Mouse (Mus musculus): ENCODE data around the gene Rnf220. TPM values are rescaled to one million over a fixed set of nuclear protein-coding genes. Genes with fewer than 3 reads are reported as not detected.
A peak's percentile ranks its signal among the peaks of the same experiment; 100 is the strongest.

The Rnf220 gene
- 54.6 and 63.3 TPM in 2 replicates for polyA plus RNA-seq (2014; fragmentation: Nextera tagmentation; extraction: Ambion mirVana)

GRCm38 (mm10) chr4:117496482-117497165 lies at the start of gene Rnf220:
Rnf220 (minus strand) TSS chr4:117497052.
- Histone ChIP-seq H3K27ac (ENCODE audit: low read depth, low read length) (peak within 1 kb of the TSS; percentile 86), H3K4me1 (ENCODE audit: control insufficient read depth, insufficient read depth, low read length) (peaks cover 16% of the 10 kb centered on the region), H3K9ac (ENCODE audit: low read length) (peak within 1 kb of the TSS; percentile 83), H3K36me3 (ENCODE audit: control insufficient read depth, insufficient read depth, low read length) (no peaks in the 10 kb centered on the region), H3K4me3 (ENCODE audit: low read depth, low read length) (peak within 1 kb of the TSS; percentile 60), H3K27me3 (ENCODE audit: control insufficient read depth, insufficient read depth, low read length) (peaks cover 32% of the 10 kb centered on the region), H3K4me2 (peak within 1 kb of the TSS; percentile 78), H3K9me3 (ENCODE audit: control insufficient read depth, low read length) (no peaks in the 10 kb centered on the region)
- ATAC-seq (ENCODE audit: low FRiP score) = peak; percentile 94
- under 1% methylated on average over 42 of the region's 42 CpGs for WGBS
- DNase-seq (ENCODE audit: low spot score, missing footprints) = peak; percentile 98

DNA sequence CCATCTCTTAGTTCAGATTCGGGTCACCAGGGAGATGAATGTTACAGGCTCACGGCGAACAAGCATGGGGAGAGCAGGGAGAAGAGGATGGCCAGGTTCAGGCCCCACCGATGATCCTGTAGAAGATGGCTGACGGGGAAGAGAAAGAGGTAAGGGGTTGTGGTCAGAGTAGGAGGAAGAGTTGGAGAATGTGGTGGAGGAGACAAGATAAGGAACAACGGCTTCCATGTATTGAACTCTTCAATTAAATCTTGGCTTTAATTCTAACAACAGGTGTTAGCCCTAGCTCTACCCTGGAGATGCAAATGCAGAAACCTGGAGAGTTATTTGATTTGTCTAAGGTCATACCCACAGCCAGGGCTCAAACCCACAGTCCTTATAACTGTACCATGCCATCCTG lies 49.8 kb upstream of the Rnf220 start:
- Histone ChIP-seq H3K27me3 (ENCODE audit: control insufficient read depth, insufficient read depth, low read length) (no peaks in the 10 kb centered on the region), H3K27ac (ENCODE audit: low read depth, low read length) (no peak overlapping the region), H3K4me1 (ENCODE audit: control insufficient read depth, insufficient read depth, low read length) (peaks cover 8% of the 10 kb centered on the region), H3K36me3 (ENCODE audit: control insufficient read depth, insufficient read depth, low read length) (no peaks in the 10 kb centered on the region), H3K9ac (ENCODE audit: low read length) (no peak overlapping the region), H3K9me3 (ENCODE audit: control insufficient read depth, low read length) (no peaks in the 10 kb centered on the region), H3K4me3 (ENCODE audit: low read depth, low read length) (no peak overlapping the region), H3K4me2 (no peak overlapping the region)
- ATAC-seq (ENCODE audit: low FRiP score) (no peak), DNase-seq (ENCODE audit: low spot score, missing footprints) (no peak)
- WGBS = 92% methylated on average over 6 of the region's 6 CpGs

- DNase-seq (ENCODE audit: low spot score, missing footprints) (no peak), ATAC-seq (ENCODE audit: low FRiP score) (no peak)
- H3K27ac ChIP-seq (ENCODE audit: low read depth, low read length) = no peak overlapping the region
- no peak overlapping the region for H3K4me2 ChIP-seq
- H3K36me3 ChIP-seq (ENCODE audit: control insufficient read depth, insufficient read depth, low read length) = no peaks in the 10 kb centered on the region
- H3K27me3 ChIP-seq (ENCODE audit: control insufficient read depth, insufficient read depth, low read length) = no peaks in the 10 kb centered on the region
- WGBS = 83% methylated on average over 3 of the region's 3 CpGs
- no peaks in the 10 kb centered on the region for H3K9me3 ChIP-seq (ENCODE audit: control insufficient read depth, low read length)
- no peak overlapping the region for H3K4me3 ChIP-seq (ENCODE audit: low read depth, low read length)
- H3K9ac ChIP-seq (ENCODE audit: low read length) = no peak overlapping the region
- no peaks in the 10 kb centered on the region for H3K4me1 ChIP-seq (ENCODE audit: control insufficient read depth, insufficient read depth, low read length)
These were observed 48.6 kb upstream of the Rnf220 start for GRCm38 (mm10) chr4:117545448-117545847.

GRCm38 (mm10) chr4:117540571-117540970 lies 43.7 kb upstream of the Rnf220 start:
- no peaks in the 10 kb centered on the region for H3K36me3 ChIP-seq (ENCODE audit: control insufficient read depth, insufficient read depth, low read length)
- H3K4me3 ChIP-seq (ENCODE audit: low read depth, low read length) = no peak overlapping the region
- no peaks in the 10 kb centered on the region; the same call in 1 of the 2 replicates for H3K27me3 ChIP-seq (ENCODE audit: control insufficient read depth, insufficient read depth, low read length)
- H3K9ac ChIP-seq (ENCODE audit: low read length) = no peak overlapping the region
- H3K4me1 ChIP-seq (ENCODE audit: control insufficient read depth, insufficient read depth, low read length) = no peaks in the 10 kb centered on the region
- H3K27ac ChIP-seq (ENCODE audit: low read depth, low read length) = no peak overlapping the region
- H3K4me2 ChIP-seq = no peak overlapping the region
- WGBS = 75% methylated on average over 5 of the region's 5 CpGs
- DNase-seq (ENCODE audit: low spot score, missing footprints) (no peak), ATAC-seq (ENCODE audit: low FRiP score) (no peak)
- H3K9me3 ChIP-seq (ENCODE audit: control insufficient read depth, low read length) = no peaks in the 10 kb centered on the region

- H3K27me3 ChIP-seq (ENCODE audit: control insufficient read depth, insufficient read depth, low read length) = no peaks in the 10 kb centered on the region; the same call in none of the 2 replicates
- no peak overlapping the region for H3K27ac ChIP-seq (ENCODE audit: low read depth, low read length)
- no peak overlapping the region for H3K4me2 ChIP-seq
- no peak overlapping the region for H3K4me3 ChIP-seq (ENCODE audit: low read depth, low read length)
- H3K36me3 ChIP-seq (ENCODE audit: control insufficient read depth, insufficient read depth, low read length) = no peaks in the 10 kb centered on the region
- DNase-seq (ENCODE audit: low spot score, missing footprints) (peak; percentile 53), ATAC-seq (ENCODE audit: low FRiP score) (no peak)
- no peak overlapping the region for H3K9ac ChIP-seq (ENCODE audit: low read length)
- H3K9me3 ChIP-seq (ENCODE audit: control insufficient read depth, low read length) = no peaks in the 10 kb centered on the region
- H3K4me1 ChIP-seq (ENCODE audit: control insufficient read depth, insufficient read depth, low read length) = no peaks in the 10 kb centered on the region
- 84% methylated on average over 8 of the region's 8 CpGs for WGBS
These were observed 42.6 kb upstream of the Rnf220 start for GRCm38 (mm10) chr4:117539329-117539980.

- WGBS = 88% methylated on average over 7 of the region's 7 CpGs
- no peak overlapping the region for H3K27ac ChIP-seq (ENCODE audit: low read depth, low read length)
- ATAC-seq (ENCODE audit: low FRiP score) = no peak
- no peaks in the 10 kb centered on the region for H3K4me1 ChIP-seq (ENCODE audit: control insufficient read depth, insufficient read depth, low read length)
- no peak overlapping the region for H3K4me3 ChIP-seq (ENCODE audit: low read depth, low read length)
- no peak overlapping the region for H3K9ac ChIP-seq (ENCODE audit: low read length)
- no peaks in the 10 kb centered on the region for H3K9me3 ChIP-seq (ENCODE audit: control insufficient read depth, low read length)
- H3K27me3 ChIP-seq (ENCODE audit: control insufficient read depth, insufficient read depth, low read length) = no peaks in the 10 kb centered on the region; the same call in none of the 2 replicates
- no peaks in the 10 kb centered on the region for H3K36me3 ChIP-seq (ENCODE audit: control insufficient read depth, insufficient read depth, low read length)
- DNase-seq (ENCODE audit: low spot score, missing footprints) = peak; percentile 28
- no peak overlapping the region for H3K4me2 ChIP-seq
These were observed 40.1 kb upstream of the Rnf220 start for GRCm38 (mm10) chr4:117537002-117537401.

GRCm38 (mm10) chr4:117535496-117536200 lies 38.8 kb upstream of the Rnf220 start:
- Histone ChIP-seq H3K9ac (ENCODE audit: low read length) (no peak overlapping the region), H3K36me3 (ENCODE audit: control insufficient read depth, insufficient read depth, low read length) (no peaks in the 10 kb centered on the region), H3K27ac (ENCODE audit: low read depth, low read length) (no peak overlapping the region), H3K9me3 (ENCODE audit: control insufficient read depth, low read length) (no peaks in the 10 kb centered on the region), H3K4me3 (ENCODE audit: low read depth, low read length) (no peak overlapping the region), H3K4me1 (ENCODE audit: control insufficient read depth, insufficient read depth, low read length) (no peaks in the 10 kb centered on the region), H3K4me2 (no peak overlapping the region), H3K27me3 (ENCODE audit: control insufficient read depth, insufficient read depth, low read length) (no peaks in the 10 kb centered on the region; the same call in none of the 2 replicates)
- WGBS = 49% methylated on average over 9 of the region's 9 CpGs
- no peak for ATAC-seq (ENCODE audit: low FRiP score)
- DNase-seq (ENCODE audit: low spot score, missing footprints) = no peak

DNA sequence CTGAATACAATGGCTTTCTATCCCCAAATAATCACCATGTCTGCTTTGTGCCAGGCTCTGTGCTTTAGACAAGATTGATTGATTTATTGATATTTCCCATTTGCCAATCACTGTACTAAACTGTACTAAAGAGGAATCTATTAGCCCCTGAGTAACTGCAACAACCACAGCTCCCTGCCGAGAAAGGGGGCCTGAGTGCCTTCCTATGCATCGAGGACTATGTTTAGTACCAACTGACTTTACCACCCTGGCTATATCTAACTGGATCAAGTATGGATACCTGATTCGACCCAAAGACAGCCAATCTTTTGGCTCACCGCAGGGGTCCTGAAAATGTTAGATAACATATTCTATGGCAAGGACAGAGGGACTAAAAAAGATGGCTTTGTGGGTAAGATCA lies 33.0 kb upstream of the Rnf220 start:
- no peak for ATAC-seq (ENCODE audit: low FRiP score)
- H3K4me1 ChIP-seq (ENCODE audit: control insufficient read depth, insufficient read depth, low read length) = peaks cover 2% of the 10 kb centered on the region; the same call in 1 of the 2 replicates
- H3K27me3 ChIP-seq (ENCODE audit: control insufficient read depth, insufficient read depth, low read length) = peaks cover 4% of the 10 kb centered on the region

DNA sequence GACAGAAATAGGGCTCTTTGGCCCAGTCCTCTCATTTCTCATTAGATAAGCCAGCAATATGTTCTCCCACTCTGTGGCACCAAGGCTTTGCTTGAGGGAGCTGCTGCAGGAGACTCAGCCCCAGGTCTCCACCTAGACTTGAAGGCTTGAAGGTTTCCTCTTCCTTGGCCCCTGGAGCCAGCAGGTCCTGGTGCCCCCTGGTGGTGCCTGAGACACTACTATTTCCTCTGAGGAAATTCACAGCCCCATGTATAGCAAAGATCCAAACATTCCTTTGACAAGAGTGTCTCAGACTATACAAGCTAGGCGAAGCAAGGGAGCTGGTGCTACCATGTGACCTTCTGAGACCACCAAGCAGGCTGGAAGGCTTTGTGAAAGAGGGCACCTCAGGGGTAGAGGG lies 31.1 kb upstream of the Rnf220 start:
- no peaks in the 10 kb centered on the region for H3K9me3 ChIP-seq (ENCODE audit: control insufficient read depth, low read length)
- DNase-seq (ENCODE audit: low spot score, missing footprints) (peak; percentile 89), ATAC-seq (ENCODE audit: low FRiP score) (peak; percentile 40; the same call in 1 of the 2 replicates)
- H3K4me3 ChIP-seq (ENCODE audit: low read depth, low read length) = no peak overlapping the region
- no peak overlapping the region for H3K4me2 ChIP-seq
- H3K4me1 ChIP-seq (ENCODE audit: control insufficient read depth, insufficient read depth, low read length) = peaks cover 2% of the 10 kb centered on the region; the same call in 1 of the 2 replicates
- no peak overlapping the region for H3K9ac ChIP-seq (ENCODE audit: low read length)
- no peaks in the 10 kb centered on the region for H3K36me3 ChIP-seq (ENCODE audit: control insufficient read depth, insufficient read depth, low read length)
- 29% methylated on average over 1 of the region's 1 CpGs for WGBS
- no peak overlapping the region for H3K27ac ChIP-seq (ENCODE audit: low read depth, low read length)
- peaks cover 4% of the 10 kb centered on the region; the same call in 1 of the 2 replicates for H3K27me3 ChIP-seq (ENCODE audit: control insufficient read depth, insufficient read depth, low read length)

More for the DNA sequence above, 33.0 kb upstream of the Rnf220 start:
- Histone ChIP-seq H3K27ac (ENCODE audit: low read depth, low read length) (no peak overlapping the region), H3K9me3 (ENCODE audit: control insufficient read depth, low read length) (no peaks in the 10 kb centered on the region), H3K4me2 (no peak overlapping the region), H3K4me3 (ENCODE audit: low read depth, low read length) (no peak overlapping the region), H3K36me3 (ENCODE audit: control insufficient read depth, insufficient read depth, low read length) (no peaks in the 10 kb centered on the region), H3K9ac (ENCODE audit: low read length) (no peak overlapping the region)
- 68% methylated on average over 4 of the region's 4 CpGs for WGBS
- DNase-seq (ENCODE audit: low spot score, missing footprints) = peak; percentile 85
